Mouse (Mus musculus) spleen, embryonic (tissue): ENCODE results near the gene Stmn1.
"Not testable (repeated sequence)": the region's sequence is repeated elsewhere in the genome, so short reads cannot be mapped to it uniquely, and the experiment has no call there.

Experiments
- CTCF ChIA-PET: fragments of 350-600 bp; sonication (Branson Sonifier 250); formaldehyde crosslinking; loops from one replicate; lab custom pipeline; 2022; lab: Charles Lee

Stmn1 gene

GRCm38 (mm10) chr4:134483696-134484095 lies 15.6 kb downstream of the Stmn1 start:
- CTCF ChIA-PET, result interaction anchor here (0.7 kb wide), 2 partner anchors 89 to 249 kb away, joined by 6 to 8 read pairs; no protein-coding TSS in a partner anchor

GRCm38 (mm10) chr4:134484231-134484630 lies 16.1 kb downstream of the Stmn1 start:
- CTCF ChIA-PET, result interaction anchor here (0.5 to 0.7 kb wide), 2 partner anchors 13 to 249 kb away, joined by 3 to 8 read pairs; no protein-coding TSS in a partner anchor

- CTCF ChIA-PET, result no interaction called here
These were observed 17.2 kb downstream of the Stmn1 start for GRCm38 (mm10) chr4:134485151-134485900.

- CTCF ChIA-PET, result no interaction called here
These were observed 20.1 kb downstream of the Stmn1 start for GRCm38 (mm10) chr4:134488211-134488610.

- CTCF ChIA-PET, result no interaction called here
These were observed 22.0 kb downstream of the Stmn1 start for GRCm38 (mm10) chr4:134489986-134490665.

GRCm38 (mm10) chr4:134491716-134492115 lies 23.6 kb downstream of the Stmn1 start:
- CTCF ChIA-PET, result no interaction called here

GRCm38 (mm10) chr4:134494161-134494560 lies 26.0 kb downstream of the Stmn1 start:
- CTCF ChIA-PET, result interaction anchor here (0.6 kb wide), 1 partner anchor 49 kb away, joined by 5 read pairs; no protein-coding TSS in a partner anchor

- CTCF ChIA-PET, result no interaction called here
These were observed 26.8 kb downstream of the Stmn1 start for GRCm38 (mm10) chr4:134494780-134495545.

- CTCF ChIA-PET, result no interaction called here
These were observed 27.4 kb downstream of the Stmn1 start for GRCm38 (mm10) chr4:134495546-134495923.

- CTCF ChIA-PET, result interaction anchor here (0.6 to 0.7 kb wide), 3 partner anchors 12 to 304 kb away, joined by 3 to 5 read pairs (median 4); no protein-coding TSS in a partner anchor
These were observed 28.6 kb downstream of the Stmn1 start, which contains the start of gene Paqr7 for GRCm38 (mm10) chr4:134496595-134497210. TSS of gene Paqr7 (plus strand) at chr4:134496697.

GRCm38 (mm10) chr4:134497223-134497622 lies 29.1 kb downstream of the Stmn1 start:
- CTCF ChIA-PET, result interaction anchor here (0.6 to 0.7 kb wide), 4 partner anchors 13 to 625 kb away, joined by 3 to 8 read pairs (median 4); no protein-coding TSS in a partner anchor

GRCm38 (mm10) chr4:134497986-134498731 lies 30.0 kb downstream of the Stmn1 start:
- CTCF ChIA-PET, result interaction anchor here (0.5 to 0.6 kb wide), 5 partner anchors 131 to 1075 kb away, joined by 3 to 8 read pairs (median 3); no protein-coding TSS in a partner anchor

- CTCF ChIA-PET, result not testable (repeated sequence)
These were observed 30.9 kb downstream of the Stmn1 start for GRCm38 (mm10) chr4:134498983-134499382.

- CTCF ChIA-PET, result no interaction called here
These were observed 33.0 kb downstream of the Stmn1 start for GRCm38 (mm10) chr4:134501095-134501494.

- CTCF ChIA-PET, result no interaction called here
These were observed 35.7 kb downstream of the Stmn1 start for GRCm38 (mm10) chr4:134503686-134504357.

- CTCF ChIA-PET, result interaction anchor here (0.7 kb wide), 1 partner anchor 742 kb away, joined by 14 read pairs; no protein-coding TSS in a partner anchor
These were observed 37.2 kb downstream of the Stmn1 start for GRCm38 (mm10) chr4:134505303-134505789.

GRCm38 (mm10) chr4:134505966-134506594 lies 38.0 kb downstream of the Stmn1 start:
- CTCF ChIA-PET, result interaction anchor here (0.7 kb wide), 1 partner anchor 741 kb away, joined by 14 read pairs; no protein-coding TSS in a partner anchor

GRCm38 (mm10) chr4:134506713-134507112 lies 38.6 kb downstream of the Stmn1 start:
- CTCF ChIA-PET, result no interaction called here

GRCm38 (mm10) chr4:134510396-134510795 lies 42.3 kb downstream of the Stmn1 start:
- CTCF ChIA-PET, result no interaction called here
